In the genomic region with DNA sequence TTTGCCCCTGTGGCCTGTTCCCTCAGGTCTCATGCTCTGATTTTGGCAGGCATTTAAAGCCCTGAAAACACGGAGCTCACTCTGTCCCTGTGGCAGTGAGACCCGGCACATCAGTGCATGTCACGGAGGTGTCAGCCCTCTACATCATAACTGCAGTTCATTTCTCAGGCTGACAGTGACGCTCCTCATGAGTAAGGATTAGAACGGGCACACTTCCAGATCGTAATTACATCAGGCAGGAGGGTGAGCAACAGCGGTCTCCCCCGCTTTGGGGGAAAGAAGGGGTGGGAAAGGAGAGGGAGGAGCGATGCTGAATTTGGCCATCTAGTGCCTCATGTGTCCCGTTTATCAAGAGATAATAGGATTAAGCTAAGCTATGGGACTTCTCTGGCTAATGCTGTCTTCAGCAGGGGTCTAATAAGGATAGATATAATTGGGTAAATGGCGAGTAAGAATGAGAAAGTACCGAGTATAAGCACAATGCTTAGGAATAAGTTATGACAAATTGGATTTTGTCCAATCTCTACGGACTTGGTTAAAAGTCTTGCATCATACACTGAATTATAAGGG, we compare ENCODE assay signal across 10 mouse cellular contexts.
DNase-seq lines count a peak whose midpoint lies in the region; ATAC-seq and TF ChIP-seq lines count a peak whose summit lies in the region.
"Had no signal": no experiment of that assay in that cellular context is flagged by ENCODE, and none has a peak within 500 bp of the region (broad histone marks: within the 10 kb centered on the region; RNA-seq: fewer than 3 reads in every experiment).

No protein-coding gene starts in this region.

- H3K9me3 ChIP-seq in heart, embryonic 14.5 days (ENCODE audit: control insufficient read depth, low read length): no peaks in the 10 kb centered on the region
- H3K9me3 ChIP-seq in stomach, embryonic 14.5 days (ENCODE audit: control insufficient read depth, low read depth, low read length): no peaks in the 10 kb centered on the region
- no peaks in the 10 kb centered on the region for H3K9me3 ChIP-seq in stomach, postnatal 0 days (ENCODE audit: control insufficient read depth, low read length)
- no peaks in the 10 kb centered on the region for H3K9me3 ChIP-seq in hindbrain, embryonic 16.5 days (ENCODE audit: control insufficient read depth, low read length)

- no peak for TF ChIP-seq EP300 in stomach, postnatal 0 days (optimal IDR thresholded peaks at IDR 0.05)

- H3K4me1 ChIP-seq in heart, embryonic 14.5 days (ENCODE audit: control insufficient read depth in 2 of 2, insufficient read depth in 2 of 2, low read length in 2 of 2): peaks cover 14 to 17% of the 10 kb centered on the region in 2 experiments
- peaks cover 7% of the 10 kb centered on the region; the same call in 1 of the 2 replicates for H3K4me1 ChIP-seq in stomach, embryonic 14.5 days (ENCODE audit: control insufficient read depth, insufficient read depth, low read length)
- H3K4me1 ChIP-seq in stomach, postnatal 0 days (replicated peaks; ENCODE audit: control insufficient read depth, insufficient read depth): no peaks in the 10 kb centered on the region
- H3K4me1 ChIP-seq in hindbrain, embryonic 16.5 days (ENCODE audit: control insufficient read depth, insufficient read depth, low read depth, low read length): peaks cover 23% of the 10 kb centered on the region

- DNase-seq in heart, adult 9 months (ENCODE audit: low spot score in 2 of 2): no peak
- DNase-seq in stomach, postnatal 0 days (ENCODE audit: low spot score): no peak
- no peak for DNase-seq in cerebellum, adult 9-10 months
- DNase-seq: cerebellum, adult 8-10 months; kidney, adult 11 months; liver, postnatal 0 days had no signal

- 22% methylated on average over 13 of the region's 13 CpGs for WGBS in heart, embryonic 14.5 days
- 45% methylated on average over 13 of the region's 13 CpGs for WGBS in stomach, embryonic 14.5 days
- WGBS in stomach, postnatal 0 days: 46% methylated on average over 13 of the region's 13 CpGs
- 23% methylated on average over 13 of the region's 13 CpGs for WGBS in hindbrain, embryonic 16.5 days

- no peaks in the 10 kb centered on the region for H3K27me3 ChIP-seq in heart, embryonic 14.5 days (ENCODE audit: control insufficient read depth, insufficient read depth, low read length)
- no peaks in the 10 kb centered on the region for H3K27me3 ChIP-seq in stomach, embryonic 14.5 days (ENCODE audit: control insufficient read depth, insufficient read depth, low read length)
- no peaks in the 10 kb centered on the region for H3K27me3 ChIP-seq in stomach, postnatal 0 days (ENCODE audit: control insufficient read depth, insufficient read depth, low read length)
- H3K27me3 ChIP-seq in hindbrain, embryonic 16.5 days (replicated peaks; ENCODE audit: control insufficient read depth, insufficient read depth, low read length): no peaks in the 10 kb centered on the region

- H3K27ac ChIP-seq in heart, embryonic 14.5 days (replicated peaks in 1 of 2; ENCODE audit: control insufficient read depth in 1 of 2, insufficient read depth in 1 of 2, low read depth in 2 of 2, low read length in 2 of 2): peak overlapping the region; percentile 52 to 57; a peak in 3 of 4 replicates
- H3K27ac ChIP-seq in stomach, embryonic 14.5 days (ENCODE audit: low read length): peak overlapping the region; percentile 56; the same call in 1 of the 2 replicates
- no peak overlapping the region for H3K27ac ChIP-seq in stomach, postnatal 0 days (replicated peaks)
- H3K27ac ChIP-seq in hindbrain, embryonic 16.5 days (ENCODE audit: low read depth, low read length): no peak overlapping the region

- peak overlapping the region; percentile 52 for H3K4me2 ChIP-seq in heart, embryonic 14.5 days (ENCODE audit: low read length)
- H3K4me2 ChIP-seq in stomach, embryonic 14.5 days (replicated peaks; ENCODE audit: low read depth, low read length): no peak overlapping the region
- H3K4me2 ChIP-seq in stomach, postnatal 0 days (replicated peaks; ENCODE audit: low read depth): no peak overlapping the region; the same call in 1 of the 2 replicates
- peak overlapping the region; percentile 22 for H3K4me2 ChIP-seq in hindbrain, embryonic 16.5 days (ENCODE audit: low read length)

- peak overlapping the region; percentile 2 to 4; a peak in 2 of 4 replicates for H3K4me3 ChIP-seq in heart, embryonic 14.5 days (ENCODE audit: control insufficient read depth in 1 of 2, insufficient read depth in 1 of 2, low read depth in 1 of 2, low read length in 2 of 2)
- no peak overlapping the region for H3K4me3 ChIP-seq in stomach, embryonic 14.5 days (ENCODE audit: low read depth, low read length)
- H3K4me3 ChIP-seq in stomach, postnatal 0 days (ENCODE audit: low read depth, low read length): no peak overlapping the region
- H3K4me3 ChIP-seq in hindbrain, embryonic 16.5 days (ENCODE audit: low read length): no peak overlapping the region

- TF ChIP-seq CTCF in stomach, postnatal 0 days (IDR thresholded peaks at IDR 0.05; ENCODE audit: low read depth): no peak

- no peak for ATAC-seq in heart, embryonic 14.5 days (ENCODE audit: insufficient number of reproducible peaks, insufficient read depth, low FRiP score, low read depth)
- no peak for ATAC-seq in stomach, embryonic 14.5 days (ENCODE audit: insufficient number of reproducible peaks, insufficient read depth, low FRiP score, low read depth)
- no peak for ATAC-seq in stomach, postnatal 0 days (ENCODE audit: low FRiP score, low TSS enrichment)
- peak; percentile 35; the same call in 1 of the 2 replicates for ATAC-seq in hindbrain, embryonic 16.5 days
- no peak for ATAC-seq in monocyte, adult 5-6 weeks (replicated peaks; ENCODE audit: insufficient number of reproducible peaks, low FRiP score, low TSS enrichment, poor library complexity, severe bottlenecking)
- ATAC-seq: liver, postnatal 0 days had no signal

- H3K9ac ChIP-seq in heart, embryonic 14.5 days (ENCODE audit: low read length): no peak overlapping the region
- H3K9ac ChIP-seq in stomach, embryonic 14.5 days (replicated peaks; ENCODE audit: low read depth, low read length): no peak overlapping the region
- no peak overlapping the region for H3K9ac ChIP-seq in stomach, postnatal 0 days (ENCODE audit: low read length)
- H3K9ac ChIP-seq in hindbrain, embryonic 16.5 days (ENCODE audit: low read depth, low read length): no peak overlapping the region
- H3K9ac ChIP-seq: liver, postnatal 0 days had no signal

- H3K36me3 ChIP-seq in heart, embryonic 14.5 days (ENCODE audit: control insufficient read depth, insufficient read depth, low read length): no peaks in the 10 kb centered on the region
- no peaks in the 10 kb centered on the region for H3K36me3 ChIP-seq in stomach, embryonic 14.5 days (ENCODE audit: control insufficient read depth, insufficient read depth, low read length)
- no peaks in the 10 kb centered on the region for H3K36me3 ChIP-seq in stomach, postnatal 0 days (ENCODE audit: control insufficient read depth, insufficient read depth, low read length)
- no peaks in the 10 kb centered on the region for H3K36me3 ChIP-seq in hindbrain, embryonic 16.5 days (ENCODE audit: control insufficient read depth, insufficient read depth, low read length)

Comparison
In these comparisons a context has a peak if more than half of its experiments do, and no peak if none do; other contexts are left out.
1. H3K27ac ChIP-seq: peak in heart, embryonic 14.5 days (2 of 2) and stomach, embryonic 14.5 days (single experiment); none in stomach, postnatal 0 days (single experiment) and hindbrain, embryonic 16.5 days (single experiment).
2. H3K4me2 ChIP-seq: peak in heart, embryonic 14.5 days (single experiment) and hindbrain, embryonic 16.5 days (single experiment); none in stomach, embryonic 14.5 days (single experiment) and stomach, postnatal 0 days (single experiment).
3. H3K4me3 ChIP-seq: peak in heart, embryonic 14.5 days (2 of 2); none in stomach, embryonic 14.5 days (single experiment), stomach, postnatal 0 days (single experiment) and hindbrain, embryonic 16.5 days (single experiment).